Mouse (Mus musculus) lung, embryonic 14.5 days (tissue): Measurements from ENCODE around the gene Gm21663. TPM values are rescaled to one million over a fixed set of nuclear protein-coding genes. Genes with fewer than 3 reads are reported as not detected.

Experiments used
- ATAC-seq: fragments of 200-750 bp; cut with Nextera tagmentation; 2 replicates; pipeline ENCODE4 v1.8.0; 2017; ENCODE audit warnings: mild to moderate bottlenecking, moderate TSS enrichment, moderate library complexity; ENCODE audit not compliant: insufficient read depth
- DNase-seq: peaks from one replicate; pipeline ENCODE4 v3.0.0-alpha.2; 2015
- H3K27ac ChIP-seq: fragments of 300-500 bp; sonication (generic); 2 replicates; pipeline ENCODE4 v1.5.1; 2014; ENCODE audit warnings: low read depth, mild to moderate bottlenecking, moderate library complexity
- H3K27me3 ChIP-seq: fragments of 300-500 bp; sonication (generic); 2 replicates; pipeline ENCODE4 v1.6.1; 2014; ENCODE audit warnings: low read length, control low read depth; ENCODE audit not compliant: insufficient read depth
- H3K36me3 ChIP-seq: fragments of 300-500 bp; sonication (generic); 2 replicates; pipeline ENCODE4 v1.6.1; 2014; ENCODE audit warnings: control low read depth; ENCODE audit not compliant: insufficient read depth
- H3K4me1 ChIP-seq: fragments of 300-500 bp; sonication (generic); 2 replicates; pipeline ENCODE4 v1.6.1; 2014; ENCODE audit warnings: antibody characterized with exemption, control low read depth; ENCODE audit not compliant: insufficient read depth
- H3K4me2 ChIP-seq: fragments of 300-500 bp; sonication (generic); 2 replicates; pipeline ENCODE4 v1.6.1; 2014; ENCODE audit warnings: mild to moderate bottlenecking
- H3K4me3 ChIP-seq: fragments of 300-500 bp; sonication (generic); 2 replicates; pipeline ENCODE4 v1.5.1; 2014; ENCODE audit warnings: low read depth, low read length
- H3K9ac ChIP-seq: fragments of 300-500 bp; sonication (generic); 2 replicates; pipeline ENCODE4 v1.6.1; 2014
- H3K9me3 ChIP-seq: fragments of 300-500 bp; sonication (generic); 2 replicates; pipeline ENCODE4 v1.6.1; 2016; ENCODE audit warnings: low read depth, low read length, control low read depth
- CTCF ChIP-seq: IDR thresholded peaks from 2 replicates; pipeline ENCODE4 v1.5.1; 2016; ENCODE audit warnings: antibody characterized with exemption, low read depth
- WGBS: fragments of 180-500 bp; shearing (Covaris S2); extraction: QIAGEN DNeasy Blood & Tissue Kit; methylation state at CpG from one replicate; pipeline ENCODE4 v1.1.7; 2014; 5-methylcytosine and 5-hydroxymethylcytosine counted together
- polyA plus RNA-seq: library from polyadenylated mRNA; unstranded; fragments of >200 nt; fragmentation: Nextera tagmentation; extraction: Ambion mirVana; gene quantifications from 2 replicates; pipeline ENCODE4 v1.2.1, GENCODE M21; 2014

Gene Gm21663
- polyA plus RNA-seq, 1 experiment from 2014 or later: 0.07 TPM

- no peaks in the 10 kb centered on the region for H3K9me3 ChIP-seq
- no peaks in the 10 kb centered on the region for H3K27me3 ChIP-seq
- no peak overlapping the region for H3K9ac ChIP-seq
- no peak overlapping the region for H3K4me3 ChIP-seq
- no peaks in the 10 kb centered on the region for H3K36me3 ChIP-seq
- TF ChIP-seq CTCF: no peak
- H3K4me1 ChIP-seq: no peaks in the 10 kb centered on the region
- H3K4me2 ChIP-seq: no peak overlapping the region
- no peak for DNase-seq
- H3K27ac ChIP-seq: no peak overlapping the region
- no peak for ATAC-seq
- 50% methylated on average over 3 of the region's 3 CpGs for WGBS
Observed at GRCm38 (mm10) chr5:25889746-25890382, 52.3 kb downstream of the Gm21663 start.

- 62% methylated on average over 3 of the region's 3 CpGs for WGBS
- DNase-seq (no peak), ATAC-seq (no peak)
- H3K9ac ChIP-seq: no peak overlapping the region
- H3K4me1 ChIP-seq: no peaks in the 10 kb centered on the region
- no peak overlapping the region for H3K4me3 ChIP-seq
- no peak overlapping the region for H3K27ac ChIP-seq
- no peaks in the 10 kb centered on the region for H3K36me3 ChIP-seq
- H3K4me2 ChIP-seq: no peak overlapping the region
- H3K9me3 ChIP-seq: no peaks in the 10 kb centered on the region
- no peak for TF ChIP-seq CTCF
- no peaks in the 10 kb centered on the region for H3K27me3 ChIP-seq
Observed at GRCm38 (mm10) chr5:25886708-25887107, 55.5 kb downstream of the Gm21663 start.

Other genes with a start within 250 kb of the Gm21663 start
- gene Xrcc2, start 236.6 kb downstream of the Gm21663 start, polyA plus RNA-seq: 8.5 and 10.2 TPM in 2 replicates
- 2.3 and 2.9 TPM in 2 replicates for gene Actr3b, start 182.4 kb downstream of the Gm21663 start, polyA plus RNA-seq
- 0.12 TPM in 1 of 2 replicates, not detected in the other for gene Gm21671, start 12.0 kb upstream of the Gm21663 start, polyA plus RNA-seq
- not detected in 2 replicates for gene Gm21680, start 30.3 kb upstream of the Gm21663 start, polyA plus RNA-seq
- 0.11 TPM in 1 of 2 replicates, not detected in the other for gene Gm21698, start 46.3 kb upstream of the Gm21663 start, polyA plus RNA-seq
- 0.21 TPM in 1 of 2 replicates, not detected in the other for gene Gm1979, start 62.4 kb upstream of the Gm21663 start, polyA plus RNA-seq
- 0.13 TPM in 1 of 2 replicates, not detected in the other for gene Gm5862, start 80.5 kb upstream of the Gm21663 start, polyA plus RNA-seq
- 0.08 TPM in 1 of 2 replicates, not detected in the other for gene Speer4a, start 97.2 kb upstream of the Gm21663 start, polyA plus RNA-seq
- gene Gm7347, start 116.2 kb upstream of the Gm21663 start, polyA plus RNA-seq: 0.07 TPM in 1 of 2 replicates, not detected in the other
- gene Gm10471, start 146.9 kb upstream of the Gm21663 start, polyA plus RNA-seq: not detected in 2 replicates
- gene 5031410I06Rik, start 163.0 kb upstream of the Gm21663 start, polyA plus RNA-seq: not detected in 2 replicates
- 0.12 TPM in 1 of 2 replicates, not detected in the other for gene Gm10220, start 179.0 kb upstream of the Gm21663 start, polyA plus RNA-seq